Mouse (Mus musculus) testis, adult 2 months (tissue): Measurements from ENCODE around the gene Mapk8ip1.

Source experiments
- CTCF ChIP-seq: fragments of 200-500 bp; IDR thresholded peaks from 2 replicates; pipeline ENCODE4 v1.5.1; 2012; ENCODE audit warnings: low read depth, mild to moderate bottlenecking, inconsistent platforms, low read length, moderate library complexity; ENCODE audit not compliant: control insufficient read depth, insufficient read depth, insufficient replicate concordance
- POLR2A ChIP-seq: fragments of 200-500 bp; IDR thresholded peaks from 2 replicates; pipeline ENCODE4 v1.6.1; 2012; ENCODE audit warnings: low read depth, mild to moderate bottlenecking, inconsistent platforms, low read length, moderate library complexity; ENCODE audit not compliant: control insufficient read depth

DNA sequence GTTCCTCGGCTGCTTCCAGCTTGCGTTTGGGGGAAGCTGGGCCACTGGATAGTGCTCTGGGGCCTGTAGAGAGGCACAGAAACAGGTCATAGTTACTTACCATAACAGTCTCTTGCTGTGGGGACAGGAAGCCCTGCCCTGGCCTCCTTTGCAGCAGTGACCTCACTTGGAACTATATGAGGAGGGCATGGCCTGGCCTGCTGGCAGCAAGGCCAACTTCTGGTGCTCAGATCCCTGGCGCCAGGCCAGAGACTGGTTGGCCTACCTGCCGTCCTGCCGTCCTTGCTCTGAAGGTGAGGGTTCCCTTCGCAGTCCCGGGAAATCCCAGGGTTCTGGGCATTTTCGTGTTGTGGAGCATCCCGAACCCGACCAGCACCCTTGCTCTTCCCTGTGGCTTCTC, 10.6 kb upstream of the Mapk8ip1 start:
- TF ChIP-seq POLR2A (no peak), CTCF (no peak)
